Mouse (Mus musculus): Measurements from ENCODE around the gene Ceacam19. TPM values are rescaled to one million over a fixed set of nuclear protein-coding genes. Genes with fewer than 3 reads are reported as not detected.
"Not testable (repeated sequence)": the region's sequence is repeated elsewhere in the genome, so short reads cannot be mapped to it uniquely, and the experiment has no call there.

Gene Ceacam19
- not detected in 2 replicates for polyA plus RNA-seq (2015; fragmentation: Nextera tagmentation; extraction: Ambion mirVana)

GRCm38 (mm10) chr7:19887849-19888248 is at the start of gene Ceacam19:
Ceacam19 (minus strand) TSS chr7:19887965.
- Histone ChIP-seq H3K27ac (replicated peaks) (no peak within 1 kb of the TSS), H3K4me3 (no peak within 1 kb of the TSS), H3K9me3 (no peaks in the 10 kb centered on the region), H3K36me3 (no peaks in the 10 kb centered on the region), H3K9ac (replicated peaks) (no peak within 1 kb of the TSS), H3K27me3 (no peaks in the 10 kb centered on the region), H3K4me1 (no peaks in the 10 kb centered on the region), H3K4me2 (replicated peaks) (no peak within 1 kb of the TSS)
- no peak for ATAC-seq (replicated peaks)
- 77% methylated on average over 7 of the region's 7 CpGs for WGBS

DNA sequence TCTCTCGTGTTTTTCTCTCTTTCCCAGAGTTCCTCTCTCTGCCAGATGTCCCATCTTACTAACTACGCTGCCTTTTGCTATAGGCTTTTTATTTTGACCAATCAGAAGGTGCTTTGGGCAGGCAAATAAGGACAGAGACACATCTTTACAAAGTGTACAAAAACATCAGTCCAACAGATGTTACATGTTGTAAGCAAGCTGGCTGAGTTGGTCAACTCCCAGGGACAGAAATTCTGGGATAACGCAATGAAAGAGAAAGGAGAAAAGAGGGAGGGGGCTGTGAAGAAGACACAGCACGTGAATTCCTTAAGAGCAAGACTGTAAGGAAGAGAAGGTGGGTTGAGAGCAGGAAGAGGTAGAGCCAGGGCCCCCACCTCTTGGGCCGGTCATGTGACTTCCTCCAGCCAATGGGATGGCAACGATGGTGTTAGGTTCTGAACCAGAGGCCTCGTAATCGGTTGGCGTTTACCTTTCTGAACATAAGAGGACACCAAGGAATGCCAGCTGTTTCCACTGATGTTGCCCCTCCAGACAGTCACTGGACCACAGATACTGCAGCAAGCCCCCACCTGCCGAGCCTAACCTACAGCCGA is 49.6 kb upstream of the Ceacam19 start:
- 85% methylated on average over 11 of the region's 11 CpGs for WGBS
- Histone ChIP-seq H3K4me3 (no peak overlapping the region), H3K4me2 (replicated peaks) (no peak overlapping the region), H3K36me3 (no peaks in the 10 kb centered on the region), H3K4me1 (peaks cover 6% of the 10 kb centered on the region; the same call in 1 of the 2 replicates), H3K27ac (replicated peaks) (no peak overlapping the region), H3K9me3 (no peaks in the 10 kb centered on the region), H3K27me3 (no peaks in the 10 kb centered on the region), H3K9ac (replicated peaks) (no peak overlapping the region)
- no peak for ATAC-seq (replicated peaks)

- Histone ChIP-seq H3K4me2 (replicated peaks) (no peak overlapping the region), H3K4me1 (peaks cover 6% of the 10 kb centered on the region; the same call in 1 of the 2 replicates), H3K9ac (replicated peaks) (no peak overlapping the region), H3K9me3 (no peaks in the 10 kb centered on the region), H3K36me3 (no peaks in the 10 kb centered on the region), H3K27ac (replicated peaks) (no peak overlapping the region), H3K27me3 (no peaks in the 10 kb centered on the region), H3K4me3 (no peak overlapping the region)
- no peak for ATAC-seq (replicated peaks)
- WGBS = 63% methylated on average over 6 of the region's 6 CpGs
Observed at GRCm38 (mm10) chr7:19935961-19936360, 48.2 kb upstream of the Ceacam19 start.

DNA sequence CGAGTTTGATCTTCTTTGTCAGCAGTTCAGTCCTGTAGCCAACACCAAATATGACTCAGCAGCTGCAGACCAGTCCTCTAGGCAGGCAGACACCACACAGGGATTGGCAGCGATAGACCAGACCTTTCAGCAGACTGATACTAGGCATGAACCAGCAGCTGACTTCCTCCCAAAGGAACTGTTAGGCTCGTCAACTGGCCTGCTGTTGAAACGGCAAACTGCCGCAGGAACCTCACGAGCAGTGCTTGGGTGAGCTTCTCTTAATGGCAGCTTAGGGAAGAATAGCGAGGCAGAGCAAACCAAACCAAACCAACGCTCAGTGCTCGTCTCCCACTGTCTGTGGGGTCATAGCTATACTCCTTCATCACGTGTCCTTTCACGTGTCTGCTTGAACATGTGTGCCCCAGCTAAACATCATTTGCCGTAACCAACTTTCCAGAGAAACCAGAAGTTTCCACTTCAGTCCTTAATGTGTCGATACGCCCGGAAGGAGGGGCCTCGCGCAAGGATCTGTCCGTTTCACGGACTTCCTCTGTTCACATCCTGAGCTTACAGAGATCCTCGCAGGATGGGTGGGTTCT is 47.5 kb upstream of the Ceacam19 start:
- Histone ChIP-seq H3K9ac (replicated peaks) (no peak overlapping the region), H3K4me2 (replicated peaks) (no peak overlapping the region), H3K9me3 (no peaks in the 10 kb centered on the region), H3K27me3 (no peaks in the 10 kb centered on the region), H3K4me1 (peaks cover 6% of the 10 kb centered on the region; the same call in 1 of the 2 replicates), H3K4me3 (no peak overlapping the region), H3K27ac (replicated peaks) (no peak overlapping the region), H3K36me3 (no peaks in the 10 kb centered on the region)
- WGBS = 84% methylated on average over 20 of the region's 20 CpGs
- ATAC-seq (replicated peaks) = no peak

DNA sequence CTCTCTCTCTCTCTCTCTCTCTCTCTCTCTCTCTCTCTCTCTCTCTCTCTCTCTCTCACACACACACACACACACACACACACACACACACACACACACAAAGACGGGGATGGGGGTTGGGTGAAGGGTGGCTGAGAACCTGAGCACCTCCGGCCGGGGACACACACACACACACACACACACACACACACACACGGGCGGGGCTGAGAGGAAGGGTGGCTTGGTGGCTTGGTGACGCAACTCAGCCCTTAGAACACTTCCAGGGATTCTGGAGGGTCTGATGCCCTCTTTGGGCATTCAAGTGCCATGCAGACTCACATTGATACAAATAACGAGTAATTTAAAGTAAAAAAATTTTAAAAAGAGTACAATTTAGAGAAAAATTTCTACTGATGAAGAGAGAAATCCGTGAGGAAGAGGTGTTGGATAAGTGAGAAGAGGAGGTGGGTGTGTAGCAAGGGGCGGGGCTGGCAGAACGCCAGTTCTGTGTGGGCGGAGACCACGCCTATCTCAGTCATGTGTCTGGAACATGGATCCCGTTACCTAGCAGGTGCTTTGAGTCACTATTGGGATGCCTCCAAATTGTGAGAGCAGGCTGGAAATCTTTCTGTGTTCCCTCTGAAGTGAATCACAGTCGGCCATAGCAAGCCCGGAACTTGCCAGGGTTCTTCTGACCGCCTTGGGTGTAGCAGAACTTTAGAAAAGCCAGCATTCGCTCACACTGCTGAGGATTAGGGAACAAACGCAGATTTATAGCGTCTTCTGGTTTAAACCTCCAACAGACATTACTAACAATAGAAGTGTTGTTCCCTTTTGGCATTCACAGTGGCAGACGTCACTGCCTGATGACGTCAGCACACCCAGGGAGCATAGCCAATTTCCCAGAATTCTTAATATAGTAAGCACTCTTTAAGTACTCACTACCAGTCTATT is 45.4 kb upstream of the Ceacam19 start:
- Histone ChIP-seq H3K27ac (replicated peaks) (peak overlapping the region; percentile 67), H3K4me2 (replicated peaks) (peak overlapping the region; percentile 47), H3K9ac (replicated peaks) (no peak overlapping the region), H3K36me3 (no peaks in the 10 kb centered on the region), H3K4me1 (peaks cover 6% of the 10 kb centered on the region; the same call in 1 of the 2 replicates), H3K4me3 (peak overlapping the region; percentile 36), H3K27me3 (no peaks in the 10 kb centered on the region), H3K9me3 (no peaks in the 10 kb centered on the region)
- peak; percentile 78 for ATAC-seq (replicated peaks)
- 19% methylated on average over 20 of the region's 21 CpGs for WGBS

- H3K4me1 ChIP-seq = peaks cover 6% of the 10 kb centered on the region; the same call in 1 of the 2 replicates
- H3K4me3 ChIP-seq = no peak overlapping the region
- no peak overlapping the region for H3K9ac ChIP-seq (replicated peaks)
- H3K27ac ChIP-seq (replicated peaks) = no peak overlapping the region
- H3K4me2 ChIP-seq (replicated peaks) = peak overlapping the region; percentile 23; the same call in 1 of the 2 replicates
- H3K36me3 ChIP-seq = no peaks in the 10 kb centered on the region
- peak; percentile 36; the same call in 1 of the 2 replicates for ATAC-seq (replicated peaks)
- H3K9me3 ChIP-seq = no peaks in the 10 kb centered on the region
- H3K27me3 ChIP-seq = no peaks in the 10 kb centered on the region
- WGBS = 28% methylated on average over 13 of the region's 13 CpGs
Observed at GRCm38 (mm10) chr7:19932133-19932876, 44.5 kb upstream of the Ceacam19 start.

DNA sequence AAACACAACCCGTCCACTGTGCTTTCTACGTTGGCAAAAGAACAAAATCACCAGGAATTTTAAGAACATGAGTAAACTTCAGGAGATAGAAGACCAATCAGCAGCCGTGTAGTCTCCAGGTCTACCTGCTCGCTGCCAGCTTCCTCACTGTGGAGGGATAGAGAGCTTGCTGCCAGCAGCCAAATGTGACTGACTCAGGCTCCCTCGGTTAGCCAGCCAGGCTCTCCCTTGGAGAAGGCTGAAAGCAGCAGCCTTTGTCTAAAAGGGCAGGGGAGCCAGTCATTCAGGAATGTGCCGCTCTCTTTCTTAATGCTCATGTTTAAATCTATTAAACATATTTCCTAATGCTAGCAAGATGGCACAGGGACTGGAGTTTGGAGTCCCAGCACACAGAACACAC is 42.7 kb upstream of the Ceacam19 start:
- ATAC-seq (replicated peaks); H3K27me3 ChIP-seq; H3K4me2 ChIP-seq (replicated peaks); H3K9me3 ChIP-seq; H3K27ac ChIP-seq (replicated peaks); H3K4me3 ChIP-seq; H3K9ac ChIP-seq (replicated peaks); H3K4me1 ChIP-seq; H3K36me3 ChIP-seq: not testable (repeated sequence)
- WGBS = 71% methylated on average over 6 of the region's 6 CpGs

- Histone ChIP-seq H3K9ac (replicated peaks) (no peak overlapping the region), H3K27me3 (no peaks in the 10 kb centered on the region), H3K4me2 (replicated peaks) (no peak overlapping the region), H3K9me3 (no peaks in the 10 kb centered on the region), H3K36me3 (no peaks in the 10 kb centered on the region), H3K4me1 (peaks cover 6% of the 10 kb centered on the region; the same call in 1 of the 2 replicates), H3K4me3 (no peak overlapping the region), H3K27ac (replicated peaks) (no peak overlapping the region)
- no peak for ATAC-seq (replicated peaks)
- 63% methylated on average over 5 of the region's 5 CpGs for WGBS
Observed at GRCm38 (mm10) chr7:19928486-19928885, 40.7 kb upstream of the Ceacam19 start.

DNA sequence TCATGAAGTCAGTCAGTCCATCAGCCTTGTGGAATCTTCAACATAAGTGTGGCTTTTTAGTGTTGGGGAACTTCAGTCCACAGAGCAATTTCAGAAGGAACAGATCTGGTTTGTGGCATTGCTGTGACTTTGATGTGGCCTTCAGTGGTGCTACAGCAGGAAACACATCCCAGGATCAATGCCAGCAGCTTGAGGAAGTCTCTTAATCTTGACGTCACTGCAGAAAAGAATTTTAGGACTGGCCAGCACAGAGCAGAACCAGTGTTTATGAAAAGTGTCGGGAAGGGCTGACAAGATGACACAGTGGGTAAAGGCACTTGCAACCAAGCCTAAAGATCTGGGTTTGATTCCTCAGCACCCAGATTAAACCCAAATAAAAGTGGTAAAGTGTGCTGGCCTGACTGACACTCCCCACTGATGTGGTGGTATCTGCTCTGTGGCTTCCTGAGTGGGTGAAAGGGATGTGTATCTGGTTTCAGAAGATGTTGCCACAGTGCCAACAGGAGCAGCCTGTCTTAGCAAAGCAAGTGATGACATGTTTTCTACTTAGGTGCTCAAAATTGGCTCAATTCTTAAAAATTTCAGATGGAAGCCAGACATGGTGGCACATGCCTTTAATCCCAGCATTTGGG is 39.2 kb upstream of the Ceacam19 start:
- no peak overlapping the region for H3K27ac ChIP-seq (replicated peaks)
- no peaks in the 10 kb centered on the region for H3K4me1 ChIP-seq
- no peak overlapping the region for H3K4me3 ChIP-seq
- no peaks in the 10 kb centered on the region for H3K9me3 ChIP-seq
- no peaks in the 10 kb centered on the region for H3K36me3 ChIP-seq
- no peak overlapping the region for H3K4me2 ChIP-seq (replicated peaks)
- 76% methylated on average over 2 of the region's 2 CpGs for WGBS
- ATAC-seq (replicated peaks) = no peak
- no peak overlapping the region for H3K9ac ChIP-seq (replicated peaks)
- no peaks in the 10 kb centered on the region for H3K27me3 ChIP-seq

DNA sequence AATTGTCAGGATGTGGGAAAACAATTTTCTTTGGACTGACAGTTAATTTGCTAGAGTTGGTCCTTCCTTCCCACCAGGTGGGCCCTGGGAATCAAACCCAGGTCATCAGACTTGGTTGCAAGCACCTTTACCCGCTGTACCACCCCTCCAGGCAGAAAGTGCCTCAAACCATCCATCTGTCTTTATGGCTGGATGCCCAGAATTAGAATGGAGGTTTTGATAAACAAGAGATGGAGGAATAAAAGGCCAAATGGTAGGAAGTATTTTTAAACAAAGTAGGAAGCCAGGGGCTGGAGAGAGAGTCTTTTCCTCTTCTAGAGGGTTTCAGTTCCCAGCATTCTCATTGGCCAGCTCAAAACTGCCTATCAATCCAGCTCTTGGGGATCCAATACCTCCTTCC is 37.6 kb upstream of the Ceacam19 start:
- Histone ChIP-seq H3K9ac (replicated peaks) (no peak overlapping the region), H3K4me2 (replicated peaks) (no peak overlapping the region), H3K9me3 (no peaks in the 10 kb centered on the region), H3K4me1 (peaks cover 6% of the 10 kb centered on the region; the same call in 1 of the 2 replicates), H3K4me3 (no peak overlapping the region), H3K27ac (replicated peaks) (no peak overlapping the region), H3K36me3 (no peaks in the 10 kb centered on the region), H3K27me3 (no peaks in the 10 kb centered on the region)
- ATAC-seq (replicated peaks) = no peak
- WGBS = 54% methylated on average over 1 of the region's 1 CpGs

DNA sequence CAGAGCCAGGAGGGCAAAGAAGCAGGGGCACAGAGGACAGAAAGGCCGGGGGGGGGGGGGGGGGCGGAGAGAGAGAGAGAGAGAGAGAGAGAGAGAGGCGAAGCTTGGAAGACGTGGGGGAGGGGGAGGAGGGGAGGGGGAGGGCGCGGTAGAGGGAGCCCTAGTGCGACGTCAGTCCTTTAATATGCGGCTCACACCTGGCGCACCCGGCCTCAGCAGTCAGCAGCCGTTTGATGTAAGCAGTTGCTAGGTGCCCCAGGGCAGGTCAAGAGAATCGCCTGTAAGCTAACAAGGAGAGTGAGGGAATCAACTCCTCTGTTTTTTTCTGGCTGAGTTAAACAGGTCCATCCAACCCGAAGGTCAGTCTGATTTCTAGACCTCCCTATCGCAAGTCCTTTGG is 36.0 kb upstream of the Ceacam19 start:
- no peak for ATAC-seq (replicated peaks)
- Histone ChIP-seq H3K4me3 (no peak overlapping the region), H3K4me1 (peaks cover 13% of the 10 kb centered on the region; the same call in 1 of the 2 replicates), H3K4me2 (replicated peaks) (no peak overlapping the region), H3K9me3 (no peaks in the 10 kb centered on the region), H3K36me3 (no peaks in the 10 kb centered on the region), H3K27me3 (no peaks in the 10 kb centered on the region), H3K9ac (replicated peaks) (no peak overlapping the region), H3K27ac (replicated peaks) (no peak overlapping the region)
- 12% methylated on average over 10 of the region's 15 CpGs for WGBS

Measured in forebrain, embryonic 15.5 days (tissue).